Mouse (Mus musculus) erythroblast, embryonic 14.5 days (primary cell): ENCODE measurements around the gene Fn1. TPM values are rescaled to one million over a fixed set of nuclear protein-coding genes. Genes with fewer than 3 reads are reported as not detected.

Experiments used
- H3K27me3 ChIP-seq: 2 replicates; pipeline ENCODE4 v1.6.1; 2012; ENCODE audit warnings: inconsistent platforms; ENCODE audit not compliant: control insufficient read depth
- H3K36me3 ChIP-seq: 2 replicates; pipeline ENCODE4 v1.6.1; 2012; ENCODE audit warnings: mild to moderate bottlenecking, inconsistent platforms; ENCODE audit not compliant: control insufficient read depth
- H3K4me1 ChIP-seq: 2 replicates; pipeline ENCODE4 v1.6.1; 2012; ENCODE audit warnings: inconsistent platforms; ENCODE audit not compliant: control insufficient read depth
- H3K4me3 ChIP-seq: replicated peaks from 2 replicates; pipeline ENCODE3; 2012; ENCODE audit warnings: moderate library complexity, mild to moderate bottlenecking, inconsistent platforms
- H3K9me3 ChIP-seq: 2 replicates; pipeline ENCODE4 v1.6.1; 2012; ENCODE audit warnings: low read length, inconsistent platforms, mixed read lengths; ENCODE audit not compliant: control insufficient read depth
- GATA1 ChIP-seq: IDR thresholded peaks from 2 replicates; pipeline ENCODE4 v1.6.1; 2012; ENCODE audit warnings: low read length, inconsistent platforms, mixed read lengths
- TAL1 ChIP-seq: IDR thresholded peaks from 3 replicates; pipeline ENCODE4 v1.6.1; 2012; ENCODE audit warnings: low read length, inconsistent platforms, mixed read lengths
- polyA plus RNA-seq: library from polyadenylated mRNA; stranded (reverse); fragments of >175 nt; gene quantifications from 2 replicates; pipeline ENCODE4 v1.2.3, GENCODE M21; 2012

The Fn1 gene
- polyA plus RNA-seq, 1 experiment, result 0.28 TPM

GRCm38 (mm10) chr1:71653400-71654159, 580 bp upstream of the Fn1 start:
- TF ChIP-seq GATA1 (no peak), TAL1 (no peak)
- Histone ChIP-seq H3K4me1 (peaks cover 2% of the 10 kb centered on the region; the same call in 1 of the 2 replicates), H3K27me3 (peaks cover 49% of the 10 kb centered on the region), H3K9me3 (no peaks in the 10 kb centered on the region), H3K36me3 (no peaks in the 10 kb centered on the region; the same call in 1 of the 2 replicates), H3K4me3 (peak overlapping the region; percentile 56)

GRCm38 (mm10) chr1:71651828-71652227, 1.2 kb downstream of the Fn1 start:
- Histone ChIP-seq H3K27me3 (peaks cover 49% of the 10 kb centered on the region), H3K4me1 (peaks cover 2% of the 10 kb centered on the region; the same call in 1 of the 2 replicates), H3K4me3 (peak overlapping the region; percentile 12), H3K36me3 (no peaks in the 10 kb centered on the region; the same call in 1 of the 2 replicates), H3K9me3 (no peaks in the 10 kb centered on the region)
- TF ChIP-seq GATA1, result no peak
- TF ChIP-seq TAL1, result no peak

GRCm38 (mm10) chr1:71651315-71651714, 1.7 kb downstream of the Fn1 start:
- peak overlapping the region; percentile 12 for H3K4me3 ChIP-seq
- no peak for TF ChIP-seq TAL1
- TF ChIP-seq GATA1, result no peak

GRCm38 (mm10) chr1:71650741-71651140, 2.3 kb downstream of the Fn1 start:
- H3K36me3 ChIP-seq, result no peaks in the 10 kb centered on the region; the same call in 1 of the 2 replicates

More at GRCm38 (mm10) chr1:71651315-71651714, 1.7 kb downstream of the Fn1 start:
- Histone ChIP-seq H3K36me3 (no peaks in the 10 kb centered on the region; the same call in 1 of the 2 replicates), H3K27me3 (peaks cover 49% of the 10 kb centered on the region), H3K4me1 (peaks cover 2% of the 10 kb centered on the region; the same call in 1 of the 2 replicates), H3K9me3 (no peaks in the 10 kb centered on the region)

GRCm38 (mm10) chr1:71648166-71648565, 4.8 kb downstream of the Fn1 start:
- Histone ChIP-seq H3K4me1 (peaks cover 1% of the 10 kb centered on the region; the same call in 1 of the 2 replicates), H3K9me3 (no peaks in the 10 kb centered on the region), H3K4me3 (no peak overlapping the region), H3K36me3 (peaks cover 5% of the 10 kb centered on the region; the same call in 1 of the 2 replicates), H3K27me3 (peaks cover 22% of the 10 kb centered on the region)
- no peak for TF ChIP-seq TAL1
- no peak for TF ChIP-seq GATA1

More at GRCm38 (mm10) chr1:71650741-71651140, 2.3 kb downstream of the Fn1 start:
- Histone ChIP-seq H3K4me1 (peaks cover 2% of the 10 kb centered on the region; the same call in 1 of the 2 replicates), H3K27me3 (peaks cover 46% of the 10 kb centered on the region), H3K9me3 (no peaks in the 10 kb centered on the region), H3K4me3 (no peak overlapping the region)
- no peak for TF ChIP-seq TAL1
- no peak for TF ChIP-seq GATA1

- peaks cover 9% of the 10 kb centered on the region for H3K27me3 ChIP-seq
- TF ChIP-seq GATA1 (no peak), TAL1 (no peak)
Measured at GRCm38 (mm10) chr1:71646774-71647173, 6.2 kb downstream of the Fn1 start.

GRCm38 (mm10) chr1:71645999-71646398, 7.0 kb downstream of the Fn1 start:
- H3K4me3 ChIP-seq, result no peak overlapping the region
- peaks cover 5% of the 10 kb centered on the region; the same call in 1 of the 2 replicates for H3K9me3 ChIP-seq
- H3K36me3 ChIP-seq, result peaks cover 13% of the 10 kb centered on the region; the same call in 1 of the 2 replicates
- no peaks in the 10 kb centered on the region for H3K4me1 ChIP-seq
- H3K27me3 ChIP-seq, result 0 out of 2 replicates have a peak, but pooled peaks cover 3% of the 10 kb centered on the region
- TF ChIP-seq GATA1 (no peak), TAL1 (no peak)

More at GRCm38 (mm10) chr1:71646774-71647173, 6.2 kb downstream of the Fn1 start:
- no peak overlapping the region for H3K4me3 ChIP-seq
- H3K4me1 ChIP-seq, result no peaks in the 10 kb centered on the region
- H3K36me3 ChIP-seq, result peaks cover 10% of the 10 kb centered on the region; the same call in 1 of the 2 replicates
- peaks cover 3% of the 10 kb centered on the region; the same call in 1 of the 2 replicates for H3K9me3 ChIP-seq

- H3K4me3 ChIP-seq, result no peak overlapping the region
- H3K27me3 ChIP-seq, result no peaks in the 10 kb centered on the region
- no peaks in the 10 kb centered on the region for H3K4me1 ChIP-seq
- peaks cover 14% of the 10 kb centered on the region; the same call in 1 of the 2 replicates for H3K36me3 ChIP-seq
- TF ChIP-seq GATA1 (no peak), TAL1 (no peak)
- H3K9me3 ChIP-seq, result peaks cover 5% of the 10 kb centered on the region; the same call in 1 of the 2 replicates
Measured at GRCm38 (mm10) chr1:71645466-71645865, 7.5 kb downstream of the Fn1 start.

- Histone ChIP-seq H3K4me3 (no peak overlapping the region), H3K9me3 (peaks cover 5% of the 10 kb centered on the region; the same call in 1 of the 2 replicates), H3K4me1 (no peaks in the 10 kb centered on the region), H3K27me3 (no peaks in the 10 kb centered on the region), H3K36me3 (peaks cover 19% of the 10 kb centered on the region; the same call in 1 of the 2 replicates)
- TF ChIP-seq GATA1, result no peak
- no peak for TF ChIP-seq TAL1
Measured at GRCm38 (mm10) chr1:71642794-71643193, 10.2 kb downstream of the Fn1 start.
